Mouse (Mus musculus): ENCODE data around the gene Rin3. TPM values are rescaled to one million over a fixed set of nuclear protein-coding genes. Genes with fewer than 3 reads are reported as not detected.

The Rin3 gene
- polyA plus RNA-seq, 1 experiment from 2014 or later, result 4.2 TPM

DNA sequence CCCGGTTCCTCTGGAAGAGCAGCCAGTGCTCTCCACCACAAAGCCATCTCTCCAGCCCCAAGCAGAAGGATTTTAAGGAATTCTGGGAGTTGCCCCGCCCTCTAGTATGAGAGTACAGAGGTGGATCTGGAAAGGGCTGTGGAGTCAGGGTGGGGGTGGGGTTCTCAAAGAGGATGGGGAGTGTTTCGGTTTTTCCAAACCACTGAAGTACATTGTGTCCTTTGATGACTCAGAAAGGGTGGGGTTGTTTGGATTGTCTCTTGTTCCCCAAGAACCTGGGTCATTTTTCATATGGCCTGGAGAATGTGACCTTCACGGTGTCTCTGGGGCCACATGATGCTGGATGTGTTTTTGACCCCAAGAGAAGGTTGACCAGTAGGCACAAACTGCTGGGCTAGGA is 45.2 kb downstream of the Rin3 start:
- DNase-seq (ENCODE audit: low spot score), result no peak
- Histone ChIP-seq H3K27ac (replicated peaks) (no peak overlapping the region), H3K9me3 (replicated peaks) (no peaks in the 10 kb centered on the region), H3K36me3 (no peaks in the 10 kb centered on the region), H3K27me3 (ENCODE audit: low read depth, poor library complexity, severe bottlenecking) (no peaks in the 10 kb centered on the region), H3K4me3 (no peak overlapping the region), H3K4me1 (no peaks in the 10 kb centered on the region)
- WGBS, result 92% methylated on average over 4 of the region's 4 CpGs

DNA sequence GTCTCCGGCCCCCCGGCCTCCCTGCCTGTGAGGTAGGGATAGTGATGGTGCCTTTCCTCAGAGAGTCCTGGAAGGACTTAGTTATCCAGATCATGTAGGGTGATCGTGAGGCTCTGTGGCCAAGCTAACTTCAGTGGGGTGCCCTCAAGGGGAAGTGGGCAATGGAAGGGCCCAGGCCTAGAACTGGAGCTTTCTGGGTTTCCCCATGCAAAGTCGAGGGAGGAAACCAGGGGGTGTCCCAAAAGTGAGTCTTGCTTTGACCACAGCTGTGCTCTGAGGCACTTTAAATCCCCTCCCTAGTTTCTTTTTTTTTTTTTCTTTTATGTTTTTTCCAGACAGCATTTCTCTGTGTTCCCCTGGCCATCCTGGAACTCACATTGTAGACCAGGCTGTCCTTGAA is 47.3 kb downstream of the Rin3 start:
- 87% methylated on average over 4 of the region's 4 CpGs for whole genome bisulfite sequencing
- no peak for DNase-seq (ENCODE audit: low spot score)
- no peaks in the 10 kb centered on the region for H3K9me3 ChIP-seq (replicated peaks)
- no peak overlapping the region for H3K27ac ChIP-seq (replicated peaks)
- no peaks in the 10 kb centered on the region for H3K4me1 ChIP-seq
- H3K27me3 ChIP-seq (ENCODE audit: low read depth, poor library complexity, severe bottlenecking), result no peaks in the 10 kb centered on the region
- no peak overlapping the region for H3K4me3 ChIP-seq
- H3K36me3 ChIP-seq, result no peaks in the 10 kb centered on the region

DNA sequence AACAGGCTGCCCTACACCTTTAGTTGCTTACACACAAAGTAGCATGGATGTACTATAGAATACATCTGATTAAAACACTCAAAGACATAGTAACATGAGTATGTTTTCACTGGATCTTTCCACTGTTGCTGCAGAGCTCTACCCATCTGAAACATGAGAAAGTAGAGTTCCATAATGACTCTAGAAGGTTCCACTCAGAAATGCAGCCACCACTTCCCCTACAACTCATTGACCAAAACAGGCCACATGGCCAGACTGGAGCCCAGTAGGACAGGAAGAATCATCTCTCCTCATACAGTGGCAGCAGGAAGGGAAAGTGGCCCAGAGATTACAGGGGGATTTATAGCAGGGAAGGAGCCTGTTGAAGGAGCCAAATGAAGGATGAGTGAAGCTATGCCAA is 47.9 kb downstream of the Rin3 start:
- DNase-seq (ENCODE audit: low spot score), result no peak
- Histone ChIP-seq H3K27ac (replicated peaks) (no peak overlapping the region), H3K4me1 (no peaks in the 10 kb centered on the region), H3K4me3 (no peak overlapping the region), H3K36me3 (no peaks in the 10 kb centered on the region), H3K27me3 (ENCODE audit: low read depth, poor library complexity, severe bottlenecking) (no peaks in the 10 kb centered on the region), H3K9me3 (replicated peaks) (no peaks in the 10 kb centered on the region)

GRCm38 (mm10) chr12:102333101-102333500 is 50.3 kb downstream of the Rin3 start:
- Histone ChIP-seq H3K27ac (replicated peaks) (no peak overlapping the region), H3K27me3 (ENCODE audit: low read depth, poor library complexity, severe bottlenecking) (no peaks in the 10 kb centered on the region), H3K36me3 (no peaks in the 10 kb centered on the region), H3K4me1 (no peaks in the 10 kb centered on the region), H3K9me3 (replicated peaks) (no peaks in the 10 kb centered on the region), H3K4me3 (no peak overlapping the region)
- 99% methylated on average over 2 of the region's 2 CpGs for WGBS
- no peak for DNase-seq (ENCODE audit: low spot score)

GRCm38 (mm10) chr12:102339085-102339484 is 56.2 kb downstream of the Rin3 start:
- H3K27ac ChIP-seq (replicated peaks), result no peak overlapping the region
- no peaks in the 10 kb centered on the region for H3K27me3 ChIP-seq (ENCODE audit: low read depth, poor library complexity, severe bottlenecking)
- H3K36me3 ChIP-seq, result no peaks in the 10 kb centered on the region
- H3K9me3 ChIP-seq (replicated peaks), result no peaks in the 10 kb centered on the region
- DNase-seq (ENCODE audit: low spot score), result no peak
- 72% methylated on average over 2 of the region's 2 CpGs for WGBS
- no peak overlapping the region for H3K4me3 ChIP-seq
- peaks cover 7% of the 10 kb centered on the region; the same call in 1 of the 2 replicates for H3K4me1 ChIP-seq

- no peak for DNase-seq (ENCODE audit: low spot score)
- Histone ChIP-seq H3K36me3 (no peaks in the 10 kb centered on the region), H3K27ac (replicated peaks) (no peak overlapping the region), H3K4me3 (no peak overlapping the region), H3K4me1 (peaks cover 7% of the 10 kb centered on the region; the same call in 1 of the 2 replicates), H3K27me3 (ENCODE audit: low read depth, poor library complexity, severe bottlenecking) (no peaks in the 10 kb centered on the region), H3K9me3 (replicated peaks) (no peaks in the 10 kb centered on the region)
- WGBS, result 92% methylated on average over 6 of the region's 6 CpGs
These were observed 57.6 kb downstream of the Rin3 start for GRCm38 (mm10) chr12:102340471-102340870.

DNA sequence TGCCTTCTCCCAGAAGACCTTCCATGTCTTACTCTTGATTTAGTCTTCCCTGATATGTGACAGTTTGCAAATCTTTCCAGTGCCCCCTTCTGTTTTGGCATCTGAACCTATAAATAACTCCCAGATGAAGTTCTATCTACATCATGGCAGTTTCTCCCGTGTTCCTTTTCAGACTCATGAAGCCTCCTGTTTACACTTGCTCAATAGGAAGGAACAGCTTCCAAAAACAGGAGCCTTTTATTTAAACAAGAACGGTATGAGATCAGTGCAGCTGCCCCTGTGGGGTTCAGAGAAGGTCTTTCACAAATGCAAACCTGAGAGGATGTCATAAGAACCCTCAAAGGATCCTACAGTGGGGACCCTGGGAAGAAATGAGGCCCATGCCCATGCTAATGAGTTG is 59.3 kb downstream of the Rin3 start:
- Histone ChIP-seq H3K36me3 (no peaks in the 10 kb centered on the region), H3K27me3 (ENCODE audit: low read depth, poor library complexity, severe bottlenecking) (no peaks in the 10 kb centered on the region), H3K4me3 (no peak overlapping the region), H3K4me1 (peaks cover 7% of the 10 kb centered on the region; the same call in 1 of the 2 replicates), H3K27ac (replicated peaks) (no peak overlapping the region), H3K9me3 (replicated peaks) (no peaks in the 10 kb centered on the region)
- WGBS, result 70% methylated on average over 2 of the region's 2 CpGs
- DNase-seq (ENCODE audit: low spot score), result no peak

GRCm38 (mm10) chr12:102342602-102343001 is 59.8 kb downstream of the Rin3 start:
- peak overlapping the region; percentile 28; the same call in 1 of the 2 replicates for H3K27ac ChIP-seq (replicated peaks)
- peaks cover 7% of the 10 kb centered on the region; the same call in 1 of the 2 replicates for H3K4me1 ChIP-seq
- WGBS, result 68% methylated on average over 3 of the region's 3 CpGs
- H3K9me3 ChIP-seq (replicated peaks), result no peaks in the 10 kb centered on the region
- no peak for DNase-seq (ENCODE audit: low spot score)
- no peak overlapping the region for H3K4me3 ChIP-seq
- no peaks in the 10 kb centered on the region for H3K27me3 ChIP-seq (ENCODE audit: low read depth, poor library complexity, severe bottlenecking)
- no peaks in the 10 kb centered on the region for H3K36me3 ChIP-seq

GRCm38 (mm10) chr12:102345031-102345815 is 62.4 kb downstream of the Rin3 start:
- H3K27me3 ChIP-seq (ENCODE audit: low read depth, poor library complexity, severe bottlenecking), result no peaks in the 10 kb centered on the region
- H3K36me3 ChIP-seq, result no peaks in the 10 kb centered on the region
- no peaks in the 10 kb centered on the region for H3K9me3 ChIP-seq (replicated peaks)
- H3K4me3 ChIP-seq, result no peak overlapping the region
- peaks cover 7% of the 10 kb centered on the region; the same call in 1 of the 2 replicates for H3K4me1 ChIP-seq
- WGBS, result 80% methylated on average over 14 of the region's 14 CpGs
- H3K27ac ChIP-seq (replicated peaks), result no peak overlapping the region
- no peak for DNase-seq (ENCODE audit: low spot score)

- DNase-seq (ENCODE audit: low spot score), result peak; percentile 43
- Histone ChIP-seq H3K27ac (replicated peaks) (no peak overlapping the region), H3K4me3 (no peak overlapping the region), H3K4me1 (peaks cover 7% of the 10 kb centered on the region; the same call in 1 of the 2 replicates), H3K9me3 (replicated peaks) (no peaks in the 10 kb centered on the region), H3K36me3 (no peaks in the 10 kb centered on the region), H3K27me3 (ENCODE audit: low read depth, poor library complexity, severe bottlenecking) (no peaks in the 10 kb centered on the region)
- WGBS, result 5% methylated on average over 1 of the region's 1 CpGs
These were observed 63.7 kb downstream of the Rin3 start for GRCm38 (mm10) chr12:102346507-102346906.

DNA sequence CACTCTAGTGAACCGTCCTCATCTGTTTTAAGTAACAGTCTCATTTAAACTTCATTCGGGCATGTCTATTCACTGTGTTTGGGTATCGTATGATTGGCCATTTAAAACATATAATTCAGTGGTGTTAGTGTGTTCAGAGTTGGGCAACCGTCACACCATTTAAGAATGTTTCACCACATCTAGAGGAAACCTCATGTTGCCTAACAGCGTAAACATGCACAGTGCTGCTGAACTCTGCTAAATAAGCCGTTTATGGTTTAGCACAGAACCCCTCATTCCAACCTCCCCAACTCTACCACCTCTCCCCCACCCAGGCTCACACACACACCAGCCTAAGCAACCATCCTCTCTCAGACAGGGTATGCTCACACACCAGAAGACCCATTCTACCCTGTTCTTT is 65.6 kb downstream of the Rin3 start:
- DNase-seq (ENCODE audit: low spot score), result no peak
- Histone ChIP-seq H3K4me1 (no peaks in the 10 kb centered on the region), H3K27ac (replicated peaks) (no peak overlapping the region), H3K27me3 (ENCODE audit: low read depth, poor library complexity, severe bottlenecking) (no peaks in the 10 kb centered on the region), H3K9me3 (replicated peaks) (no peaks in the 10 kb centered on the region), H3K36me3 (no peaks in the 10 kb centered on the region), H3K4me3 (no peak overlapping the region)
- WGBS, result 93% methylated on average over 6 of the region's 6 CpGs

- Histone ChIP-seq H3K27me3 (ENCODE audit: low read depth, poor library complexity, severe bottlenecking) (no peaks in the 10 kb centered on the region), H3K9me3 (replicated peaks) (no peaks in the 10 kb centered on the region), H3K27ac (replicated peaks) (no peak overlapping the region), H3K4me1 (no peaks in the 10 kb centered on the region), H3K36me3 (no peaks in the 10 kb centered on the region), H3K4me3 (no peak overlapping the region)
- DNase-seq (ENCODE audit: low spot score), result no peak
- 97% methylated on average over 1 of the region's 1 CpGs for WGBS
These were observed 68.1 kb downstream of the Rin3 start for GRCm38 (mm10) chr12:102350997-102351396.

DNA sequence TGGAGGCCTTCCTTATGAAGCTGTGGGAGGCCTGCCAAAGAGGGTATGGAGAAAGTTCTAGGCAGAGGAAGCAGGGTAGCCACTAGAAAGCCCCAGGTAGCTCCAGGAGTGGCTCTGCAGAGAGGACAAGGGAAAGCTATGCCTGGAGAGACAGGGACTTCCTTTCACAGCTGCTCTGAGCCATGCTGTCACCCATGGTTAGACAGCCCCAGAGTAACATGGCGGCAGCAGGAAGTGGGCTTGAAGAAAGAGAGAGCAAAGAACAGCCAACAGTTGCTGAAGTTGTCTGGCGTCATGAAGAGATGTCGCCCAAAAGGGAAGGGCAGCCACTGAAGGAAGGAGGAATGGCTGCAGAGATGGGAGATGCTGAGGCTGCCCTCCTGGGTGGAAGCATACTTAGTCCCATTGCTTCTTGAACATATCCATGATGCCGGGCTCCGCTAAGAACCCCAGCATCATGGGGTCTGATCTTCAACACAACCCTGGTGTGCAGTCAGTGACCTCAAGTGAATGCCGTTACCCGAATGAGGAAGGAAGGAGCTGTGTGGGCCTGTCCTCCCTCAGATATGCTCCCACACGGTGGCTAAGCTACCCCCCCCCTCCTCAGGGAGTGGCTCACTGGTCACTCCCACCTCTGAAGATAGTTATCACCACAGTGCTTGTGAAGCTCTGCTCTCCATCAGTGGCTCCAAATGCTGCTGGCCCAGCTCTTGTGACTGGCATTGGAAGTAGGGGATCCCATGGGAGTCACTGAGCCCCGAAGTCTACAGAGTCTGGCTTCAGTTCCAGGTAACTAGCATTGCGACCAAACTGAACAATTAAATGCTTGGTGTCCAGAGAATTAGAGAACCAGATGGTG is 71.5 kb downstream of the Rin3 start:
- Histone ChIP-seq H3K4me1 (no peaks in the 10 kb centered on the region), H3K9me3 (replicated peaks) (no peaks in the 10 kb centered on the region), H3K4me3 (no peak overlapping the region), H3K27me3 (ENCODE audit: low read depth, poor library complexity, severe bottlenecking) (no peaks in the 10 kb centered on the region), H3K27ac (replicated peaks) (no peak overlapping the region), H3K36me3 (no peaks in the 10 kb centered on the region; the same call in 1 of the 2 replicates)
- DNase-seq (ENCODE audit: low spot score), result no peak
- 89% methylated on average over 10 of the region's 10 CpGs for WGBS
